Mouse (Mus musculus): ENCODE results near the gene Kcne4.

Kcne4 gene

GRCm38 (mm10) chr1:78860056-78860455 lies 43.5 kb downstream of the Kcne4 start:
- no peak for DNase-seq (ENCODE audit: low spot score)

DNA sequence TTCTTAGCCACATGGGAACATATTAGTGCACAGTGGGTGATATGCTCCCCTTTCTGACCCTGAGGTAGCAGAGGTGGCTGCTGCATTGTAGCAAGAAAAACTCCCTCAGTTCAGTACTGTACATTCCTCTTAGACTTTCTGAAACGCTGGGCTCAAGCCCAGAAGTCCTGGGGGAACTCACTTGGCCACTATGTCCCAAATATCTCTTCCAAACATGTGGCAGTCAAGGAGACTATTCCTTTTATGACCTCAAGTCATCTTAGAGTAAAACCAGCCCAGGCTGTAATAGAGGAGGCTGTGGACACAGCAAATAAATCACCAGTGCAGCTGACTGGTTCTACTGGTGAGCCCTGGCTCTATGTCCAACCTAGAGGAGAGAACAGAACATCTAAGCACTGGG lies 45.7 kb downstream of the Kcne4 start:
- no peak for DNase-seq (ENCODE audit: low spot score)

DNA sequence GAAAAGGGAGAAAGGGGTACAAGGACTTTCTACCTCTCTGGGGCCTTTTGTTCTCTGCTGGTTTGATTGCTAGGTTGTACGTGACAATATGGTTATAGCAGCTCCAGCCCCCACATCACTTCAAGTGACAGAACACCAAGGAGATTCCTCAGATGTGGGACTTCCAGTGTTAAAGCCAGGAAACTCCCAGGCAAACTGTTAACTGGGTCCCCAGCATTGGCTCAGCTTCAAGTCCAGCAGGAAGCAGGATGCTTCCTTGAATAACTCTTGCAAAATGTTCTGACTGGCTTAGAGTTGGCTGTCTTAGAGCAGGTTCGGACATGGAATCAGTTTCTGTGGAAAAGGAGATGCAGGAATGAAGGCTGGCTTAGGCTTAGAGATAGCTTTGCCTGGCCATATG lies 47.3 kb downstream of the Kcne4 start:
- no peak for DNase-seq (ENCODE audit: low spot score)

- no peak for DNase-seq (ENCODE audit: low spot score)
Measured at GRCm38 (mm10) chr1:78864351-78864750, 47.8 kb downstream of the Kcne4 start.

GRCm38 (mm10) chr1:78864799-78865346 lies 48.3 kb downstream of the Kcne4 start:
- DNase-seq (ENCODE audit: low spot score) = no peak

- no peak for DNase-seq (ENCODE audit: low spot score)
Measured at GRCm38 (mm10) chr1:78865991-78866390, 49.4 kb downstream of the Kcne4 start.

- DNase-seq (ENCODE audit: low spot score) = no peak
Measured at GRCm38 (mm10) chr1:78866455-78866854, 49.9 kb downstream of the Kcne4 start.
